Mouse (Mus musculus) lung, adult 2 months (tissue): ENCODE measurements around the gene Best3. TPM values are rescaled to one million over a fixed set of nuclear protein-coding genes. Genes with fewer than 3 reads are reported as not detected.

Experiments used
- DNase-seq: peaks from one replicate; pipeline ENCODE4 v3.0.0; 2022
- H3K4me1 ChIP-seq: fragments of 200-500 bp; 2 replicates; pipeline ENCODE4 v1.6.1; 2011; ENCODE audit warnings: low read length; ENCODE audit not compliant: control insufficient read depth, insufficient read depth
- H3K4me3 ChIP-seq: fragments of 200-500 bp; replicated peaks from 2 replicates; pipeline ENCODE3; 2011; ENCODE audit warnings: low read depth, mild to moderate bottlenecking, control low read depth, low read length; ENCODE audit errors: extremely low read depth
- CTCF ChIP-seq: fragments of 200-500 bp; IDR thresholded peaks from 2 replicates; pipeline ENCODE4 v1.5.1; 2011; ENCODE audit warnings: mild to moderate bottlenecking, low read length, control low read depth; ENCODE audit not compliant: insufficient read depth
- POLR2A ChIP-seq: fragments of 200-500 bp; IDR thresholded peaks from 2 replicates; pipeline ENCODE4 v1.6.1; 2011; ENCODE audit warnings: low read depth, mild to moderate bottlenecking, control low read depth, low read length, borderline replicate concordance; ENCODE audit errors: extremely low read depth
- WGBS: fragments of 180-500 bp; shearing (Covaris S2); methylation state at CpG from one replicate; pipeline ENCODE4 v1.1.7; 2018; 5-methylcytosine and 5-hydroxymethylcytosine counted together
- polyA plus RNA-seq: library from polyadenylated mRNA; depleted of rRNA; stranded (reverse); fragments of >200 nt; gene quantifications from 2 replicates; pipeline ENCODE4 v1.2.3, GENCODE M21; 2012; rRNA removed

Best3 gene
- polyA plus RNA-seq, 1 experiment, result 3.4 TPM

- WGBS, result 74% methylated on average over 4 of the region's 4 CpGs
These were observed 63.1 kb downstream of the Best3 start for GRCm38 (mm10) chr10:117049253-117049652.

GRCm38 (mm10) chr10:117049961-117050597 is 64.0 kb downstream of the Best3 start:
- no peak for DNase-seq
- TF ChIP-seq POLR2A, result no peak
- TF ChIP-seq CTCF, result no peak
- no peak overlapping the region for H3K4me3 ChIP-seq
- no peaks in the 10 kb centered on the region for H3K4me1 ChIP-seq
- WGBS, result 64% methylated on average over 4 of the region's 4 CpGs

More at GRCm38 (mm10) chr10:117049253-117049652, 63.1 kb downstream of the Best3 start:
- TF ChIP-seq CTCF, result no peak
- no peak for TF ChIP-seq POLR2A
- Histone ChIP-seq H3K4me1 (no peaks in the 10 kb centered on the region), H3K4me3 (no peak overlapping the region)
- no peak for DNase-seq

DNA sequence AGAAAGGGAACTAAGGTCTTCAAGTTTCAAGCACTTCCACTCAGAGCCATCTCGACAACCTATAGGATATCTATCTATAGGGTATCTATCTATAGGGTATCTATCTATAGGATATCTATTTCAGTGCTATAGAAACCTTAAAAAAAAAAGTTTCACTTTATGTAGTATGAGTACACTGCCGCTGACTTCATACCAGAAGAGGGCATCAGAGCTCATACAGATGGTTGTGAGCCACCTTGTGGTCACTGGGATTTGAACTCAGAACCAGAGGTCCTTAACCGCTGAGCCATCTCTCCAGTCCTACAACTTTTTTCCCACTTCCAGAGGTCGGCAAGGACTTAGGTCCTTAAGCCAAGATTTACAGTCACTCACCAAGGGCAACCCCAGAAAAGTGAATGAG is 69.6 kb downstream of the Best3 start:
- 89% methylated on average over 4 of the region's 4 CpGs for WGBS
- no peak for DNase-seq
- Histone ChIP-seq H3K4me1 (no peaks in the 10 kb centered on the region), H3K4me3 (no peak overlapping the region)
- TF ChIP-seq CTCF (no peak), POLR2A (no peak)

GRCm38 (mm10) chr10:117062894-117063253 is 76.8 kb downstream of the Best3 start:
- Histone ChIP-seq H3K4me3 (peak overlapping the region; percentile 99), H3K4me1 (no peaks in the 10 kb centered on the region)
- TF ChIP-seq CTCF, result no peak
- TF ChIP-seq POLR2A, result no peak
- WGBS, result 3% methylated on average over 15 of the region's 15 CpGs
- DNase-seq, result no peak

DNA sequence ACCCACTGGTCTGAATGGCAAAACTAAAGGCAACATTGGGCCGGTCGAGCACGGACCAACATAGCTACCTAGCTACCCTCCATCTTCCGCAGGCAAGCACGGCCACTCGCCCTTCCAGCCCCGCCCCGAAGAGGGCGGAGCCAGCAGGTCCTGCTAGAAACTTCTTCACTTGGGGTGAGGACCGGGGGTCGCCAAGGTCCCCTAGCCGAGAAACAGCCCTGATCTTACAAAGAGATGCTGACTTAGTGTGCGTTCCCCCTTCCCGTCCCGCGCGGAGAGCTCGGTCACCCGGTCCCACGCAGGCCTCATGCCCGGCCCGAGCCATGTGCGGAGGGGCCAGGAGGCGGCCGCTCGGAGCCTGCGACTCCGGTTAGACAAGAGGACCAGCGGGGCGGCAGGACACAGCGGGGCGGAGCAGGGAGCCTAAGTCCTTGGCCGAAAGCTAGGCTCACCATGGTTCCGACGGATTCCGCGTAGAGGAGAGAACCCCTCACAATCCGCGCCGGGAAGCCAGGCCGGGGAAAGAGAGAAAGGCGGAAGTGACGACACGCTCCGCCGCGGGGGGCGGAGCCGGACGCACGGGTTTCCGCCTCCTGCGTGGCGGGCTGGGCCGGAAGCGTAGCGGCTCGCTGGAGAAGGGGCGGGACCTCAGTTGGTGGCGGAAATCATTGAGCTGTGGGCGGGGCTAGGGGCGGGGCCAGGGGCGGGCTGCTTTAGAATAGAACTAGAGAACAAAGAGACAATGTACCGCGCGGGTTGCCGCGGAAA is 77.3 kb downstream of the Best3 start, which contains the start of gene Cct2:
Gene Cct2, minus strand, starts transcription at position 561 of the 768 bp plus-strand sequence.
- H3K4me3 ChIP-seq, result peak within 1 kb of the TSS; percentile 99
- WGBS, result under 1% methylated on average over 65 of the region's 68 CpGs

DNA sequence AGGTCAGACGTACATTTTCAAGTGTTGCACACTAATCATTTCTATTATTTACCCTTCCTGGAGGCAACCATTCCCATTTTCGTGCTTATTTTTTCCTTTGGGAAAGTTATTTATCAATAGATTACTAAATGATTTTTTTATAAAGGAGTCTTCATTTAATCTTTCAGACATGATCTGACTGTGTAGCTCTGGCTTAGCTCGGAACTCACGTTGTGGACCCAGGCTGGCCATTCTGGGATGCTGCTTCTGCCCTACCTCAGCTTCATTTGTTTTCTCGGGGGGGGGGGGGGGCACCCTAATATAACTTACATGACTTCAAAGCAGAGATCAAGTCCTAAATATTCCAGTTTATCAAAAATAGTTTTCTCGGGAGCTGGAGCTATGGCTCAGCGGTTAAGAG is 78.0 kb downstream of the Best3 start:
- Histone ChIP-seq H3K4me3 (peak overlapping the region; percentile 57), H3K4me1 (no peaks in the 10 kb centered on the region)
- TF ChIP-seq CTCF, result no peak
- TF ChIP-seq POLR2A, result no peak
- WGBS, result 4% methylated on average over 7 of the region's 7 CpGs
- no peak for DNase-seq

More for the DNA sequence above, 77.3 kb downstream of the Best3 start, which contains the start of gene Cct2:
- TF ChIP-seq CTCF (no peak), POLR2A (peak; percentile 87; the same call in 1 of the 2 replicates)
- peak; percentile 89 for DNase-seq
- no peaks in the 10 kb centered on the region for H3K4me1 ChIP-seq

DNA sequence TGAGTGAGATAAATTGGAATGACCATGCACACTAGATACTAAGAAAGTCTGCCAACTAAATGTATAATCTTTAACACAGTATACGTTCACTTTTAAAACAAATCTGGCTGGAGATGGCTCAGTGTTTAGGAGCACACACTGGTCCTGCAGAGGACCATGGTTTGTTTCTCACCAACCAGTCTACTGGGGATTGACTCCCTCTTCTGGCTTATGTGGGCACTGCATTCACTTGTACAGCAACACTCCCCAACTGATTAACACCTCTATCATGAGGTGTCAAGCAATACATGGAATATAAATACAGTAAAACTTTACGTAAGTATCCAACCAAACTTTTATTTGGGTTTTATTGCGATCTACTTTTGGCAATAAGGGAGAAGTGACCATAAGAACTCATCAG is 83.0 kb downstream of the Best3 start:
- H3K4me3 ChIP-seq, result no peak overlapping the region
- no peaks in the 10 kb centered on the region for H3K4me1 ChIP-seq
- no peak for DNase-seq
- TF ChIP-seq CTCF (no peak), POLR2A (no peak)
- WGBS, result 91% methylated on average over 3 of the region's 3 CpGs

DNA sequence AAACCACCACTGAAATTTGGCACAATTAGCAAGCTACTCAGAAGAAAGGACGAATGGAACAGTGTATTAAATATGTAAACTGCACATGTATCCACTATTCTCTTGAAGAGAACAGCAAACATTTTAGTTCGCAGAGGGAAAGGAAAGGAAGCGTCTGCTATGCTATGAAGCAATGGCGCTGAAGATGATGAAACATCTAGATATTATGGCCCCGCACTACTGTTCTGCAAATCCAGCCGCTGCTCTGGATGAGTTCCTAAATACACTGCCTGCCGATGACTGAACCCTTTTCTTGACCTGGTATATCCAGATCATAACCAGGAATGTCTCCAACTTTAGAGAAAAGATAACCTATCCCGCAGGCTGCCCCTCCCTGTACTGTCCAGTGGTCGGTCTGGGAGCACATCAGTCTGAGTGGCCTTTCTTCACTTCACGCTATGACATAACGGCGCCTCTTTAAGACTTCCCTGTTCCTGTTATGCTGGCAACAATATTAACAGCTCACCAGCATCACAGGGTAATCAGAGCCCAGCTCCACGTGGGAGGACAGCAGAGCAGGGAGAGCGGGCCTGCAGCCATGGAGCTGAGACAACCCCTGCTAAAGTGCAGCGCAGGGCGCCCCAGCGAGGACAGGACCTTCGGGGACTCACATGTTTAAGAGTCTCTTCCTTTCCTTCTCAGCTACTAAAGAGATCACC is 86.2 kb downstream of the Best3 start:
- 73% methylated on average over 18 of the region's 18 CpGs for WGBS
- DNase-seq, result no peak
- Histone ChIP-seq H3K4me3 (no peak overlapping the region), H3K4me1 (no peaks in the 10 kb centered on the region)
- no peak for TF ChIP-seq CTCF
- TF ChIP-seq POLR2A, result no peak

DNA sequence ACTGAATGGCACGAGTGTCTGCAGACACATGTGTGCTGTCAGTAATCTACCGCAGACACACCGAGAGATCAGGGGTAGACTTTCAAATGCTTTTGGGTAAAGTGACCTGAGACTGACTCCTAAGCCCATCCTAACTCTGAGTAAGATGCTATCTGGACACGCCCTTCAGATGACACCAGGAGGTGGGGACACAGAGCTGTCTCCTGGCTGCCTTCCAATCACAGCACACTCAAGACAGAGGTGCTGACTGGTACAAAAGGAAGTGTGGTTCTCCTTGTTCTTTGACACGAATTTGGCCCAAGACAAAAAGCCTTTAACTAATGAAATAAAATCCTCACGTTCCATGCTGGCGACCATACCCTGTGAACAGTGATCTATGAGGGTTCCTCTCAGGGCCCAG is 87.1 kb downstream of the Best3 start:
- Histone ChIP-seq H3K4me1 (no peaks in the 10 kb centered on the region), H3K4me3 (no peak overlapping the region)
- DNase-seq, result no peak
- 67% methylated on average over 7 of the region's 7 CpGs for WGBS
- TF ChIP-seq CTCF (no peak), POLR2A (no peak)

Other genes with a start within 250 kb of the Best3 start
- gene Myrfl, start 89.4 kb upstream of the Best3 start, polyA plus RNA-seq, result not detected in 2 replicates
- gene Rab3ip, start 35.5 kb upstream of the Best3 start, polyA plus RNA-seq, result 108 and 123 TPM in 2 replicates
- gene Gm10271, start 13.7 kb upstream of the Best3 start, polyA plus RNA-seq, result not detected in 2 replicates
- 1.1 and 2.4 TPM in 2 replicates for gene Lrrc10, start 59.0 kb downstream of the Best3 start, polyA plus RNA-seq
- gene Cct2, start 77.5 kb downstream of the Best3 start, polyA plus RNA-seq, result 36.0 and 56.1 TPM in 2 replicates
- gene Frs2, start 162.2 kb downstream of the Best3 start, polyA plus RNA-seq, result 9.8 and 14.9 TPM in 2 replicates
- 19.8 and 21.3 TPM in 2 replicates for gene Yeats4, start 238.2 kb downstream of the Best3 start, polyA plus RNA-seq